Mouse (Mus musculus): ENCODE data around the gene Rab7b.

GRCm38 (mm10) chr1:131745391-131745790 is 56.9 kb downstream of the Rab7b start:
- TF ChIP-seq CTCF (IDR thresholded peaks at IDR 0.05; ENCODE audit: extremely low read depth, insufficient read depth, insufficient read length, insufficient replicate concordance) (no peak), POLR2A (IDR thresholded peaks at IDR 0.05; ENCODE audit: low read depth, low read length) (no peak)
